Mouse (Mus musculus) heart, adult 2 months (tissue): Measurements from ENCODE around the gene Ipo11.

Experiments used
- CTCF ChIP-seq: fragments of 200-600 bp; IDR thresholded peaks from 2 replicates; pipeline ENCODE4 v1.8.1; 2022; ENCODE audit warnings: antibody characterized with exemption, mild to moderate bottlenecking, moderate library complexity
- EP300 ChIP-seq: fragments of 200-500 bp; IDR thresholded peaks from 2 replicates; pipeline ENCODE4 v1.6.1; 2011; ENCODE audit warnings: low read depth, low read length, control low read depth; ENCODE audit not compliant: insufficient read depth

DNA sequence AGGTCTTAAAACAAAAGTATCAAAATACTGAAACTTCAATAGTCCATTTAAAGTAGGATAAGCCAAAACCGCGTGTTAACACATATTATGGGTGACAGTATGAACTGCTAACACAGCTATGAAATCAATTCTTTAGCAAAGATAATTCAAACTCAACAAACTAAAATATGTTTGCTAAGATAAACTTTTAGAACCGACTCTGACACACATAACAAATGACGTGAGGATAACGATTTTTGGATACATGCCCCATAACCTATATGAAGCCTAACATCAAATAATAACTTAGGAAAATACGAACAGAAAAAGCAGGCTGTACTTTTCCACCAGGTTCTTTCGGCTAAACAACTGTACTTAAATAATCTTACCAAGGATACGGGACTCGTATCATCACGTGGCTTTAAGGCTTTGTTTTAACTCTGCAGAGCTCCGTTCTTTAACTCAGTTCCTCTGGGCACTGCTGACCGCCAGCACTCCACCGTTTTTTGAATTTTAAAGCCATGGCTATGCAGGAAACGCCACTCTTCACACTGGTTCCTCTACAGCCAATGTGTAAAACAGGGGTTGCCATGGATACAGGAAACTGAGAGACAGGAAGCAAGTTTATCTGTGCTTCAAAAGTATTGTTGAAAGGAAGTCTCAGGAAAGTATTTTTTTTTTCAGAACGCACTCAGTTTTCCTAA lies 100.8 kb downstream of the Ipo11 start:
- TF ChIP-seq EP300: no peak
- TF ChIP-seq CTCF: no peak
